Comparison of ENCODE assay signal across 8 mouse cellular contexts in genomic region chr7:64741333-64742307, GRCm38 (mm10).
A peak's percentile ranks its signal among the peaks of the same experiment; 100 is the strongest.
DNase-seq lines count a peak whose midpoint lies in the region; TF ChIP-seq lines count a peak whose summit lies in the region.

No protein-coding gene starts in this region.

- TF ChIP-seq CTCF in E14TG2a.4 (conservative IDR thresholded peaks at IDR 0.05; ENCODE audit: low read length): peak; percentile 55
- TF ChIP-seq CTCF in lung, adult 2 months (IDR thresholded peaks at IDR 0.05; ENCODE audit: insufficient read depth, low read length): peak; percentile 90

- DNase-seq in adrenal gland, postnatal 36 days: peak; percentile 77
- peak; percentile 89 for DNase-seq in embryonic facial prominence, embryonic 10.5 days (ENCODE audit: low spot score)
- DNase-seq in heart, postnatal 4 days: peak; percentile 83
- DNase-seq in layer of hippocampus, adult 11-12 months (ENCODE audit: low spot score): peak; percentile 88
- peak; percentile 54 for DNase-seq in lung, adult 2 months
- peak; percentile 55 for DNase-seq in ovary, postnatal 10 days (ENCODE audit: low spot score)
- DNase-seq in thymus, postnatal 25 days: peak; percentile 72

- H3K4me3 ChIP-seq in E14TG2a.4 (replicated peaks; ENCODE audit: low read length): no peak overlapping the region
- H3K4me3 ChIP-seq in embryonic facial prominence, embryonic 10.5 days: no peak overlapping the region
- H3K4me3 ChIP-seq in lung, adult 2 months (replicated peaks; ENCODE audit: extremely low read depth, low read depth, low read length): no peak overlapping the region

- H3K27ac ChIP-seq in embryonic facial prominence, embryonic 10.5 days (replicated peaks): no peak overlapping the region

- no peaks in the 10 kb centered on the region; the same call in 1 of the 2 replicates for H3K4me1 ChIP-seq in E14TG2a.4 (replicated peaks; ENCODE audit: low read depth, low read length)
- peaks cover 9% of the 10 kb centered on the region; the same call in 1 of the 2 replicates for H3K4me1 ChIP-seq in embryonic facial prominence, embryonic 10.5 days
- no peaks in the 10 kb centered on the region for H3K4me1 ChIP-seq in lung, adult 2 months (ENCODE audit: control insufficient read depth, insufficient read depth, low read length)

- H3K27me3 ChIP-seq in E14TG2a.4 (ENCODE audit: insufficient read depth, low read length): no peaks in the 10 kb centered on the region
- H3K27me3 ChIP-seq in embryonic facial prominence, embryonic 10.5 days (replicated peaks; ENCODE audit: low read depth, poor library complexity, severe bottlenecking): no peaks in the 10 kb centered on the region

- no peak for TF ChIP-seq POLR2A in lung, adult 2 months (IDR thresholded peaks at IDR 0.05; ENCODE audit: borderline replicate concordance, extremely low read depth, low read depth, low read length)

- WGBS in embryonic facial prominence, embryonic 10.5 days: 36% methylated on average over 8 of the region's 8 CpGs
- WGBS in lung, adult 2 months: 27% methylated on average over 8 of the region's 8 CpGs

- no peaks in the 10 kb centered on the region for H3K9me3 ChIP-seq in E14TG2a.4 (ENCODE audit: low read length)
- no peaks in the 10 kb centered on the region for H3K9me3 ChIP-seq in embryonic facial prominence, embryonic 10.5 days

- H3K36me3 ChIP-seq in E14TG2a.4 (ENCODE audit: insufficient read depth, low read length): no peaks in the 10 kb centered on the region
- H3K36me3 ChIP-seq in embryonic facial prominence, embryonic 10.5 days (replicated peaks): 0 out of 2 replicates have a peak, but pooled peaks cover 2% of the 10 kb centered on the region
